Mouse (Mus musculus) B cell, adult 67 days (primary cell): ENCODE data around the gene Dlg4. TPM values are rescaled to one million over a fixed set of nuclear protein-coding genes. Genes with fewer than 3 reads are reported as not detected.

Source experiments
- total RNA-seq, 2 experiments: library from RNA; stranded (reverse); gene quantifications; 4 replicates each; pipeline ENCODE4 v1.2.4; 2023

Gene Dlg4
- total RNA-seq, result 1 to 10 TPM; 1.9 to 4.5 TPM

DNA sequence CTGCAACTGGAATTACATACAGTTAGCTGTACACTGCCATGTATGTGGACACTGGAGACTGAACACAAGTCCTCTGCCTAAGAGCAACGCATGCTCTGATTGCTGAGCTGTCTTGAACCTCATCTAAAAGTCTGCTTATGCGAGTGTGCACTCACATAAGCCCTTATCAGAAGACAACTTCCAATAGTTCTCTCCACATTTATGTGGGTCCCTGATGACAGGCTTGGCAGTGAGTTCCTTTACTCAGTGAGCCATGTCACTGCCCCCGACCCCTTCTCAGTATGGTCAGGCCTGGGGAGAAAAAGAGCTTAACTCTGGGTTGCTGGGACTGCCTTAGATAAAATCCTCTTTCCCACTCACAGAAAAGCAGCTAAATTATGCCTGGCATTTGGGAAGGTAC is at the start of gene Dlg4:
Dlg4 (plus strand) TSS at position 274 of the 400 bp plus-strand sequence.

DNA sequence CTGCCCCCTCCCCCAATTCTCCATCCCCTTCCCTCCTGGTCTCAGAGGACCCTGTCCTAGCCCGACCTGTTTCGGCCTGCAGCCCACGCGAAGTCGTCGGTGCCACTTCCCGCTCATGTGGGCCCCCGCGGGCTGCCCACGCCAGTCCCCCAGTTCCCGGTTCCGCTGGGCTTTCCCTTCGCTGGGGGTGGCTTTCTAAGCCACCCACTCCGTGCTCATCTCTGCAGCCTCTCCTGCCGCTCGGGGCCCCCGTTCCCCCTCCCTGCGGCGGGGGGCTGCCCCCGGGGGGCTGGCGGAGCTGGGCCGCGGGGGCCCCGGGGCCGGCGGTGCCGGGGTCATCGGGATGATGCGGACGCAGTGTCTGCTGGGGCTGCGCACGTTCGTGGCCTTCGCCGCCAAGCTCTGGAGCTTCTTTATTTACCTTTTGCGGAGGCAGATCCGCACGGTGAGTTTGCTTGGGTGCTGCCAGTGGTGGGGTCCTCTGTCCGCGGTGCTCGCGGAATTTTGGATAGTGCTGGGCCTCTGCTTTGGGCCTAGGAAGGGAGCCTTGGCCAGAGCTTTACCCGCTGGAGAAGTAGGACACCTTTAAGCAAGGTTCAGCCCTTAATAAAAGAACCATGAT is 35.5 kb upstream of the Dlg4 start, which contains the start of gene Ctdnep1:
Ctdnep1 (plus strand) TSS at position 16 of the 622 bp plus-strand sequence.

DNA sequence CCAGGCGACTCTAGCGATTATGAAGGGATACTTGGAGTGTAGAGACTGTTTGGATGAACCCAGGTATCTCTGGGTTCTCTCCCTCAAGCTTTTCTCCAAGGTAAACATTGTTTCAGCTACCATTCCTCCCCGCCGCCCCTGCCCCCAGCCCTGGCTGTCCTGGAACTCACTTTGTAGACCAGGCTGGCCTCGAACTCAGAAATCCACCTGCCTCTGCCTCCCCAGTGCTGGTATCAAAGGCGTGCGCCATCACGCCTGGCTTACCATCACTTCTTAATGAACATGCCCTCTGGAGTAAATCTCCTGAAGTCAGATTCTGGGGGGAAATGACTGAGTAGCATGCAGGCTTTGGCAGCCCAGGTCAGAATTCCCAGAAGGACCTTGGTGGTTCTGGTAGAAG is 34.5 kb upstream of the Dlg4 start, which contains the start of gene Elp5:
Elp5 (minus strand) TSS at position 293 of the 400 bp plus-strand sequence.

DNA sequence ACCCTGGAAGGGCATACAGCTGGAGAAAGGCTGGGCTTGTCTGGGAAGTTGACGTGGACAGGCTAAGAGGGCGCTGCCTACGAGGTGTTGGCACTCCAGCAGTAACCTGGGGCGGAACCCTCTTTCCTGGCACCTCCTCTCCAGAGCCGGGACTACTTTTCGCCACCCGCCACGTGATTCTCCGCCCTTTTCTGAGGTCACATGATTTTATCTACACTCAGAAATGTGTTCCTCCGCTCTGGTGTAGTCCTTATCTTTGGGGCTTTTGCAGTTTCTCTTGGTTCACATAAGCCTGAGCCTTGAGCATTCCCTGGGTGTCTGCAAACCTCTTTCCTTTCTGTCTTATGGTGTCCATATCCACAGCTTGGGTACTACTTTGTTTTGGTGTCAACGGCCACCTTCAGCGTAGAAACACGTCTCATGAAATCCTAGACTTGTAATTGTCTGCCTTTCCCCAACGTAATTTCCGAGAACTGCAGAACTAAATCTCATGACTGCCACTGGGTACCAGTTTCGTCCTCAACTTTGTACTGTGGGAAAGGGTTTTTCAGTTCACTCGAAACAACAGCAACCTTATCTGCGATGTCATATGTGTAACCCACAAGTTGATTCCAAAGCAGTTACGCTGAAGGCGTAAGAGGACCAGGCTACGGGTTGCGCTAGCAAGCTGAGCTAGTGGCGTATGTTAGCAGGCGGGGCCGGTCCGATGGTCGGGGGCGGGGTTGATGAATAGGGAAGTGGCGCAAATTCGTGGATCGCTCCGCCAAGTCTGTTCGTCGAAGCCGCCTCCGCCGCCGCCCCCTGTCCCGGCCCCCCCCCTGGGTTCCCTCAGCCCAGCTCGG is 25.7 kb upstream of the Dlg4 start, which contains the start of gene Gabarap:
Gabarap (plus strand) TSS at position 294 of the 842 bp plus-strand sequence.

DNA sequence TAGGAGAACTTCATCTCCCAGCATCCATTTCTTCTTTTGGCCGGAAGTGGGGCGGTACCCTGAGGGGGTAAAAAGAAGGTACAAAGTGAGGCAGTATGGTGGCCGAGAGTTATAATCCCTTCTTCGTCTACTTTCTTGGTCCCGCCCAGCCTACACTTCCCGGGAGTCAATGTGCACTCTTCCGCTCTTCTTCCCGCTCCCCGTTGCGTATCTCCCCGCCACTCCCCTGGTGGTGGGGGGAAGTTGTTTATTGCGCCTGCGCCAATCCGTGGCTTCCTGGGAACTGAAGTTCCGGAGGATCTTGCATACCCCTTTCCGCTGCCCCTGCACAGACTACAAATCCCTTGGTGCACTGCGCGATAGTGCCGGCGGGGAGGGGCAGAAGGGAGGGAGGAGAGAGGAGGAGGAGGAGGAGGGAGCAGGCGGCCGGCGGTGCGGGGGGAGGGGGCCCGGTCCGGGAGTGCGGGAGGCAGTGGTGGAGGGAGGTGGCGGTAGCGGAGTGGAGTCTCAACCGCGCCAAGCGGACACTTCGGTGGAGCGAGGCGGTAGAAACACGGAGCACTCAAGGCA is 21.3 kb upstream of the Dlg4 start, which contains the start of gene Phf23:
Phf23 (plus strand) TSS at position 387 of the 570 bp plus-strand sequence.

DNA sequence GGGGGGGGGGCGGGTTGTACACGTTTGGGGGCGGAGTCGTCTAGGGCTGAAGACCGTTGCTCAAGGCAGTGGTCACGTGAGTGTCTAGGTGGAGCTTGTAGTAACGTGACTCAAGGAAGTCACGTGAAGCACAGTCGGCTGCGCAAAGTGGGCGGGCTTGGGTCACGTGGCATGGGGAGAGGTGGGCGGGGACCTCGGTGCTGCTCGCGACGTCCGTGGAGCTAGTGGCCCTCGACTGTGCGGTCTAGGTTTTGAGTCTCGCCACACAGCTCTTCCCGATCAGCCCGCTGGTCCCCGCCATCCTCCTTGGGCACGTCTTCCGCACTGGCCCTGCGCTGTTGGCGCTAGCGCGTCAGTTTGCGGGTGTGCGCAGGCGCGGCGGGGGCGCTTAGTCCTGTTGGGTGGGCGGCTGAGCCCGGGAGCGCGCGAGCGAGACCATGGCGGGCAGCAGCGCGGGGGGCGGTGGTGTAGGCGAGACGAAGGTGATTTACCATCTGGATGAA is 16.3 kb upstream of the Dlg4 start, which contains the start of gene Dvl2:
Dvl2 (plus strand) TSS at position 200 of the 503 bp plus-strand sequence.

DNA sequence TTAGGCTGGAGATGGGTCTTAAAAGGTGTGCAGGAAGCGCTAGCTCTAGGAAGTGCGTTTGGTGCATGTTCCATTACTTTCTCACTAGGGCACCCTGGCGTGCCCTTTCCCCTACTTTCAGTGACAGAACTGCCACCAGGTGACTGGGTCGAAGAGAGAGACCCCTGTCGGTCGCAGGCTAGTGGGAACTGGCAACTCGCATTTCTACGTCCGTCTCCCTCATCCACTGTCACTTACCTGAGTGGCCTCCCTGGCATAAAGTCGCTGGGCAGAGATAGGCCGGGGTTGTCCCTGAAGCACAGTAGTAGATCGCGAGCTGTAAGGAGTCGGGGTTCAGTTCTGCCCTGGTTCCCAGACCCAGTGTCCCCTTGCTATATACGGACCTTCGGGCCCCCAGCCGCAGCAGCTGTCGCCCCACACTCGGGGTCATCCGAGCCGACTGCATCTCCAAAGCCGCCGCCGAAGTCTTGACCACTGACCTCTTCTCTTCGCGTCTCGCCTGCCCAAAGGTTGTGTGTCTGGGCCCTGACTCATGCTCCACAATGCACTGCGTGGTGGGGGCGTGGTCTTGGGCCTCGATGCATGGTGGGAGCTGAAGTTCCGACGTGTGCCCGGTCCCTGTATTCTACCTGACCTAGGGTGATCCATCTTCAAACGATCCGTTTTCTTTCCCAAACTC is 1.7 kb upstream of the Dlg4 start, which contains the start of gene Acadvl:
Acadvl (minus strand) TSS at position 532 of the 679 bp plus-strand sequence.

DNA sequence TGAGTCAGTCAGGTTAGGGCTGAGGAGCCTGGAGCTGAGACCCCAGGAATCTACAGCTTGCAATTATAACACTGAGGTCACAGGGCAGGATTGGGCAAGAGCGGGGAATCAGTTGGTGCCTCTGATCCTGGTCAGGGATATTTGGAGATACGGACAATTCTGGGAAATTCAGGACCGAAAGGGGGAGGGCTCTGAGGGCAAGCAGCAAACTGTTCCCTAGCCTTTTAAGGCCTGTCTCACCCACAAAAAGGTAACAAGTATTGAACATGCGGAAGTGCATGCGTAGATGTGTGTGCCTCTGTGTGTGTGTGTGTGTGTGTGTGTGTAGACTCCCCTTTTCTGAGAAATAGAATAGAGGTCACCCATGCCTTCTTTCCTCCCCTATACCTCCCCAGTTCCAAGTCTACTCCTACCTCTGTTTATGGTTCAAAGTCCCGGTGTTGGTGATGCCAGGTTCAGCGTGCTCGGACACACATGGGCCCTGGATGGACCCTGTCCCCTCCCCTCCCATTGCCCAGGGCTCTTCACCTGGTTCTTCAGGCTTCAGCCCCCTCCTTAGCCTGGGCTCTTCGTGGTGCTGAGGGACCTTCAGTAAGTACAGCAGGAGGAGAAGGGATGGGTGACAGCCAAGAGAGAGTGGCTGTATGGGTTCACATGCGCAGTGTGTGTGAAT is 37.3 kb downstream of the Dlg4 start, which contains the start of gene Asgr1:
Asgr1 (plus strand) TSS at position 188 of the 673 bp plus-strand sequence.

DNA sequence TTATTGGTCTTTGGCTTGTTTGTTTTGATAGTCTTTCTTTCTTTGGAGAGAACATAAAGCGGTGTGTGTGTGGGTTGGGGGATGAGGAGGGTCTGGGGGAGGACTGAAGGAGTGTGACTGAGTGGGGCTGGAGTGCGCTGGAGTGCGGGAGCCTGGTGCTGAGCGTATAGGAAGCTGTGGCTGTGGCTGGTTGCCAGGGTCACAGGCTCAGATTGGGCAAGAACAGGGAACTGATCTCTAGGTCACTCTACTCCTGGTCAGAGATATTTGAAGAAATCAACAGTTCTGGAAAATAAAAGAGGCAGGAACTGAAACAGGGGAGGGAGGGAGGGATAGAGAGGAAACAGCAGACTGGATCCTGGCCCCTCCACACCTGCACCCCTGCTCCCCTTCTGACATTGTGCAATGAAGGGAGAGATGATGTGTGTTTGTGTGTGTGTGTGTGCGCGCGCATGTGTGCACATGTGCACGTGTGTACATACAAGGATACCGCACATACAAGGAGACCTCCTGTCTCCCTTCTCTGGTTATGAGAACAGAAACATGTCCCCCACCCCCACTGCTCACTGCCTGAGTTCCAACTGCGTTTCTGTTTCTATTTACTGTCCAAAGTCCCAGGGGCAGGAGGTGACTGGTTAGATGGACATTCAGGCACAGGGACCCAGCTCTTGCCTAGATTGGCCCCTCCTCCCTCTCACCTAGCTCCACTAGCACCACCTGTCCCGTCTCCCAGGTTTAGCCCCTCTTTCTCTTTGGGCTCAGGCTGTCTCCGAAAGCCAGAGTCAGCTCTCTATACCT is 75.4 kb downstream of the Dlg4 start, which contains the start of gene Asgr2:
Asgr2 (plus strand) TSS at position 659 of the 798 bp plus-strand sequence.

Other genes starting within 250 kb of the Dlg4 start
- gene Chrnb1, start 221.0 kb upstream of the Dlg4 start, total RNA-seq, result 10 to 100 TPM; 10.5 to 13.5 TPM
- under 1 TPM in 1 of 2 experiments, not detected in 1; 0.44 TPM for gene Fgf11, start 215.1 kb upstream of the Dlg4 start, total RNA-seq
- gene Tmem102, start 211.3 kb upstream of the Dlg4 start, total RNA-seq, result not detected
- gene Gm39566, start 201.6 kb upstream of the Dlg4 start, total RNA-seq, result not detected
- not detected for gene Spem2, start 198.5 kb upstream of the Dlg4 start, total RNA-seq
- gene Spem1, start 194.8 kb upstream of the Dlg4 start, total RNA-seq, result not detected
- gene Nlgn2, start 179.2 kb upstream of the Dlg4 start, total RNA-seq, result under 1 TPM; 0.12 to 0.41 TPM
- 10 to 100 TPM; 27.0 to 38.9 TPM for gene Tmem256, start 178.4 kb upstream of the Dlg4 start, total RNA-seq
- 10 to 100 TPM; 10.4 to 14.7 TPM for gene Plscr3, start 170.6 kb upstream of the Dlg4 start, total RNA-seq
- not detected for gene Tnk1, start 158.2 kb upstream of the Dlg4 start, total RNA-seq
- not detected for gene Tmem95, start 138.9 kb upstream of the Dlg4 start, total RNA-seq
- 1 to 10 TPM; 2.7 to 3.2 TPM for gene Kctd11, start 135.5 kb upstream of the Dlg4 start, total RNA-seq
- 100 to 1,000 TPM; 518 to 555 TPM for gene Acap1, start 121.4 kb upstream of the Dlg4 start, total RNA-seq
- 1 to 10 TPM; 2.5 TPM for gene 2810408A11Rik, start 116.0 kb upstream of the Dlg4 start, total RNA-seq
- 10 to 100 TPM; 76.0 to 83.3 TPM for gene Neurl4, start 115.9 kb upstream of the Dlg4 start, total RNA-seq
- 100 to 1,000 TPM; 148 to 150 TPM for gene Gps2, start 103.1 kb upstream of the Dlg4 start, total RNA-seq
- 100 to 1,000 TPM; 355 to 387 TPM for gene Eif5a, start 95.0 kb upstream of the Dlg4 start, total RNA-seq
- not detected for gene Ybx2, start 81.1 kb upstream of the Dlg4 start, total RNA-seq
- gene Slc2a4, start 68.8 kb upstream of the Dlg4 start, total RNA-seq, result not detected
- not detected for gene Cldn7, start 52.2 kb upstream of the Dlg4 start, total RNA-seq
- 100 to 1,000 TPM; 111 to 123 TPM for gene Ctdnep1, start 35.8 kb upstream of the Dlg4 start, total RNA-seq
- gene Elp5, start 34.4 kb upstream of the Dlg4 start, total RNA-seq, result 10 to 100 TPM; 38.4 to 50.9 TPM
- gene Gabarap, start 25.8 kb upstream of the Dlg4 start, total RNA-seq, result 100 to 1,000 TPM; 291 to 311 TPM
- 10 to 100 TPM; 59.7 to 74.6 TPM for gene Phf23, start 21.2 kb upstream of the Dlg4 start, total RNA-seq
- 10 to 100 TPM; 47.8 to 61.1 TPM for gene Dvl2, start 16.3 kb upstream of the Dlg4 start, total RNA-seq
- 10 to 100 TPM; 58.2 to 58.6 TPM for gene Acadvl, start 1.5 kb upstream of the Dlg4 start, total RNA-seq
- gene Asgr1, start 37.1 kb downstream of the Dlg4 start, total RNA-seq, result not detected
- not detected for gene Asgr2, start 75.7 kb downstream of the Dlg4 start, total RNA-seq
- not detected for gene Mgl2, start 113.4 kb downstream of the Dlg4 start, total RNA-seq
- gene Clec10a, start 139.3 kb downstream of the Dlg4 start, total RNA-seq, result not detected
- gene Slc16a11, start 195.8 kb downstream of the Dlg4 start, total RNA-seq, result not detected
- gene Slc16a13, start 204.1 kb downstream of the Dlg4 start, total RNA-seq, result 1 to 10 TPM; 2.9 to 3.7 TPM
- under 1 TPM; 0.46 to 0.77 TPM for gene Bcl6b, start 212.9 kb downstream of the Dlg4 start, total RNA-seq
- 10 to 100 TPM; 63.0 to 69.8 TPM for gene 0610010K14Rik, start 221.0 kb downstream of the Dlg4 start, total RNA-seq
- gene Gm21988, start 222.9 kb downstream of the Dlg4 start, total RNA-seq, result 1 to 10 TPM; 2.9 to 5.9 TPM
- gene Rnasek, start 222.9 kb downstream of the Dlg4 start, total RNA-seq, result 10 to 100 TPM; 74.6 to 87.0 TPM
- gene Alox12, start 238.4 kb downstream of the Dlg4 start, total RNA-seq, result under 1 TPM in 1 of 2 experiments, not detected in 1; 0.52 TPM